Mouse (Mus musculus) thymus, adult 2 months (tissue): ENCODE data around the gene Cars.

Source experiments
- CTCF ChIP-seq: fragments of 200-500 bp; IDR thresholded peaks from 2 replicates; pipeline ENCODE4 v1.5.1; 2012; ENCODE audit warnings: mild to moderate bottlenecking, control low read depth, low read length, moderate library complexity, borderline replicate concordance; ENCODE audit not compliant: control insufficient read depth, poor library complexity, insufficient read depth; ENCODE audit errors: extremely low read depth
- POLR2A ChIP-seq: fragments of 200-500 bp; IDR thresholded peaks from 2 replicates; pipeline ENCODE4 v1.6.1; 2012; ENCODE audit warnings: mild to moderate bottlenecking, low read length, control low read depth, moderate library complexity; ENCODE audit not compliant: control insufficient read depth, poor library complexity, insufficient read depth; ENCODE audit errors: extremely low read depth

DNA sequence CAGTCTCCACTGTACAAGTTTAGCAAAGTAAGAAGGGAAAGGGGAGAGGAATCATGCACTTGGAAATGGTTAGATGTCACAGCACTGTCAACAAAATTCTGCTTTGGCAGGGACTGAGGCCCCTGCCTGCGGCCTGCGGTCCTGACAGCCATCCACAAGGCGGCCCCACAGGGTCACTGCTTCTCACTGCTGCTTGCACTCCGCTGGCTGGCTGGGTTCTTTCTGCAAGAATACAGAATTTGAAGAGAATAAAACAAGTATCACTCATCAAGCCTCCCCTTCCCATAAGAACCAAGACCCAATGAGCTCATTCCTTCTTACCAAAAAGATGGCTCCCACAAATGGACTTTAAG is 85.5 kb downstream of the Cars start:
- no peak for TF ChIP-seq CTCF
- TF ChIP-seq POLR2A: no peak
